Mouse (Mus musculus): ENCODE results near the gene Lmf1. TPM values are rescaled to one million over a fixed set of nuclear protein-coding genes. Genes with fewer than 3 reads are reported as not detected.

Lmf1 gene
- total and polyA plus RNA-seq, 2 experiments from 2014 or later = 19.8 to 27.6 TPM

DNA sequence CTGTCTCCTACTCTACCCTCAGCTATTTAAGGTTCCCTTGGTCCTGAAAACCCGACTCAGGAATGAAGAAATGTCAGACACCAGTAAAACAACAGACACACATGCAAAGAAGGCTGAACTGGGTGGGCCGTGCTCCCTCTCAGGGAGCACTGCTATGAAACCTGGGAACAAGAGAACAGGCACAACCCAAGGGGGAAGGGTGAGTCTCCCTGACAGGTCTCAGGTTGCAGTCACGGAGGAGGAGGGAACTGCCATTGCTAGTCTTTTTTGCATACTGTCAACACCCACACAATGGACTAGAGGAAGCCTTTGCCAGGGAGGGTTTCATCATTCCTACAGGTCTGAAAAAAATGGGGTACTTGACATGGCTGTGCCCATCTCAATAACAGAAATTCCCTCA, 31.9 kb upstream of the Lmf1 start:
- H3K4me3 ChIP-seq (ENCODE audit: low read depth, low read length) = no peak overlapping the region
- no peaks in the 10 kb centered on the region for H3K4me1 ChIP-seq (ENCODE audit: insufficient read depth, low read length)
- H3K9me3 ChIP-seq (ENCODE audit: low read length) = no peaks in the 10 kb centered on the region
- no peak overlapping the region for H3K9ac ChIP-seq (replicated peaks; ENCODE audit: low read length, poor library complexity, severe bottlenecking)
- ATAC-seq (ENCODE audit: low FRiP score) (no peak), DNase-seq (ENCODE audit: low spot score) (no peak)
- H3K27ac ChIP-seq (ENCODE audit: low read depth, low read length) = no peak overlapping the region
- H3K4me2 ChIP-seq (ENCODE audit: low read depth, low read length, poor library complexity, severe bottlenecking) = no peak overlapping the region
- 40% methylated on average over 3 of the region's 3 CpGs for WGBS
- no peaks in the 10 kb centered on the region for H3K27me3 ChIP-seq (ENCODE audit: insufficient read depth, low read length)
- no peaks in the 10 kb centered on the region for H3K36me3 ChIP-seq (ENCODE audit: insufficient read depth, low read length)
- TF ChIP-seq CTCF (IDR thresholded peaks at IDR 0.05) = no peak

DNA sequence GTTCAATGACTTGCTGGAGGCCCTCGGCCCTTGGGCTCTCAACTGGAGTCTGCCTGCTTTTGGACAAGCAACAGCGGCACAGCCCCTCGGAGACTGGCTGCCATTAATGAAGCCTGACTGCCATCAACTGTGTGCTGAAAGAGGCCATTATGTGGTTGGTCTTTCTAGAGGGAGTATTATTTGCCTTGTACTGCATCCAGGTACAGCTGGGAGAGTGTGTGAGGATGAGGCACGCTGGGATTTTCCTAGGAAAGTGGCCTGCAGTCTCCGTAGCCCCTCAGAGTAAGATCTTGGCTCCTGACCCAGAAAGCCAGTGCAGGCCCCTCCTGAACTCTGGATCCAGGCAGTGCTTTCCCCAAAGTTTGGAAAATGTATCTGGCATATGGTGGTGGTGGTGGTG, 28.9 kb upstream of the Lmf1 start:
- Histone ChIP-seq H3K9ac (replicated peaks; ENCODE audit: low read length, poor library complexity, severe bottlenecking) (no peak overlapping the region), H3K9me3 (ENCODE audit: low read length) (no peaks in the 10 kb centered on the region), H3K4me3 (ENCODE audit: low read depth, low read length) (no peak overlapping the region), H3K4me1 (ENCODE audit: insufficient read depth, low read length) (no peaks in the 10 kb centered on the region), H3K36me3 (ENCODE audit: insufficient read depth, low read length) (no peaks in the 10 kb centered on the region), H3K27ac (ENCODE audit: low read depth, low read length) (no peak overlapping the region), H3K4me2 (ENCODE audit: low read depth, low read length, poor library complexity, severe bottlenecking) (no peak overlapping the region), H3K27me3 (ENCODE audit: insufficient read depth, low read length) (no peaks in the 10 kb centered on the region)
- no peak for DNase-seq (ENCODE audit: low spot score)
- no peak for ATAC-seq (ENCODE audit: low FRiP score)
- no peak for TF ChIP-seq CTCF (IDR thresholded peaks at IDR 0.05)
- 87% methylated on average over 5 of the region's 5 CpGs for WGBS

DNA sequence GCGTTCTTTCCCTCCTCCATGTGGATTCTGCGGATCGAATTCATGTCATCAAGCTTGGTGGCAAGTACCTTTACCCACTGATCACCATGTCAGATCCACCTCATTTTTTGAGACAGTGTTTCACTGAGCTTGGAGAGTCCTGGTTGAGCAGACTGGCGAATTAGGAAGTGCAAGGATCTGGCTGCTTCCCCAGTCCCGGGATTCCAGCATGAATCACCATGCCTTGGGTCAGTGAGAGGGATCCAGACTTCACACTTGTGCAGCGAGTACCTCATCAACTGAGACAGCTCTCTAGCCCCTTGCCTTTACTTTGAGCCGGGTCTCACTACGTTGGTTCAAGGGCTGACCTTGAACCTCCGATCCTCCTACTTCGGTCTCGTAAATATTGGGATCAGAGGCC, 27.6 kb upstream of the Lmf1 start:
- Histone ChIP-seq H3K4me3 (ENCODE audit: low read depth, low read length) (no peak overlapping the region), H3K27me3 (ENCODE audit: insufficient read depth, low read length) (no peaks in the 10 kb centered on the region), H3K27ac (ENCODE audit: low read depth, low read length) (no peak overlapping the region), H3K4me1 (ENCODE audit: insufficient read depth, low read length) (peaks cover 7% of the 10 kb centered on the region; the same call in 1 of the 2 replicates), H3K4me2 (ENCODE audit: low read depth, low read length, poor library complexity, severe bottlenecking) (no peak overlapping the region), H3K9me3 (ENCODE audit: low read length) (no peaks in the 10 kb centered on the region), H3K9ac (replicated peaks; ENCODE audit: low read length, poor library complexity, severe bottlenecking) (no peak overlapping the region), H3K36me3 (ENCODE audit: insufficient read depth, low read length) (no peaks in the 10 kb centered on the region)
- 92% methylated on average over 11 of the region's 11 CpGs for WGBS
- no peak for ATAC-seq (ENCODE audit: low FRiP score)
- no peak for TF ChIP-seq CTCF (IDR thresholded peaks at IDR 0.05)
- no peak for DNase-seq (ENCODE audit: low spot score)

DNA sequence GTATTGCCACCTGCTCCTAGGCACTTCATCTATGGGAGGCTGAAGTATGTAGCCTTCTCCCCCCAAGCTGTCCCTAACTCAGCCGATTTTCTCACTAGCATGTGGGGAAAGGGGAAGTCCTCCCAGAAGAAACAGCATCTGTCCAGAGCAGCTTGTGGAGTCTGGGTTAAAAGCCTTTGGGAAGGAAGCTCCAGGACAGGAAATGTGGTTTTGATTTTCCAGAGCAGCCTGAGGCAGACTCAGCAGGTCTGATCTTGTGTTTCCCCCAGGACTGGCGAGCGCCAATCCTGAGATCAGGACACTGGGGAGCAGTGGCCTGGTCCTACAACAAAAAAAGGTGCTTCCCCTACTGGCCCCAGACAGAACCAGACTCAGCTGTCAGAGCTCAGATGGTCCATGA, 23.7 kb upstream of the Lmf1 start:
- WGBS = 68% methylated on average over 3 of the region's 3 CpGs
- H3K27ac ChIP-seq (ENCODE audit: low read depth, low read length) = peak overlapping the region; percentile 28; the same call in 1 of the 2 replicates
- no peak overlapping the region for H3K9ac ChIP-seq (replicated peaks; ENCODE audit: low read length, poor library complexity, severe bottlenecking)

DNA sequence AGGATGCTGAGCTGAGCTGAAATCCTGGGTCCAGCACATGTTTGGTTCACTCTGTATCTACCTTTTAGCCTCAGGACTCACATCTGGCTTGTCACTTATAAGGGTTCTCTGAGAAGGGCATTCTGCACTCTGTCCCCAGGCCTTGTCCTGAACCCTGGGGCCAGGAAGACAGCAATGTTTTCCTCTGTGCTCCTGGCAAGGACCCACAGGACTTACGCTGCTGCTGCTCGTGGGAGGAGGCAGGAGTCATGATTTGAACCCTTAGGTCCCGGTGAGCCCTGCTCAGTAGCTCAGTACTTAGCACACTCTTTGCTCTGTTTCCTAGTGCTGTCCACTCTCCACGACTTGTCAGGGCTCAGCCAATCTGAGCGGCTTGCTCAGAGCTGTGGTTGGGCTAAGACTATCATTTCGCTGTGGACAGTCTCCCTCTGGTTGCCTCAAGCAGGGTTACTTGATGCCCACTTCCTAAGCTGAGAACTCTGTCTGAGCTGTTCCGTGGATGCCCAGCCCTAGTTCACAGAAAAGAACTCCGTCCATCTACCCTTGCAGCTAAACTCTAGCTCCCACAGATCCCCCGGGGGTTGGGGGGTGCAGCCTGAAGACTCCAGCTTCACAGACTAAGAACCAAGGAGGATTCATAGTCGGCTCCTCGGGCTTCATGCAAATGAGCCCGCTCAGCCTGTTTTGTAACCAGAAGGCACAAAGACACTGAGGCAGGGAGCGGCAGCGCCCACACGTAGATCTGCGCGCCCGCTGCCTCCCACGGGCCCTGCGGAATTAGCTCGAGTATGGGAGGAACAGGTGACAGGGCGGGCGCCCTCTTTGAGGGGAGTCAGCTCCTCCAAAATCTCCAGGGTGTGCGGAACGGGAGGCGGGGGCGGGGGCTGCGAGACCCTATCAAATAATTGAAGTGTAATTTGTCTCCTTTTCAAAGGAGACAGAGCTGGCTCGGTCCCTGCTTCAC, 22.9 kb upstream of the Lmf1 start:
- DNase-seq (ENCODE audit: low spot score) (peak; percentile 52), ATAC-seq (ENCODE audit: low FRiP score) (peak; percentile 47; the same call in 1 of the 2 replicates)
- no peak for TF ChIP-seq CTCF (IDR thresholded peaks at IDR 0.05)
- Histone ChIP-seq H3K27ac (ENCODE audit: low read depth, low read length) (peak overlapping the region; percentile 52), H3K36me3 (ENCODE audit: insufficient read depth, low read length) (no peaks in the 10 kb centered on the region), H3K4me3 (ENCODE audit: low read depth, low read length) (peak overlapping the region; percentile 17; the same call in 1 of the 2 replicates), H3K9ac (replicated peaks; ENCODE audit: low read length, poor library complexity, severe bottlenecking) (peak overlapping the region; percentile 39), H3K9me3 (ENCODE audit: low read length) (no peaks in the 10 kb centered on the region), H3K27me3 (ENCODE audit: insufficient read depth, low read length) (no peaks in the 10 kb centered on the region), H3K4me1 (ENCODE audit: insufficient read depth, low read length) (peaks cover 15% of the 10 kb centered on the region), H3K4me2 (ENCODE audit: low read depth, low read length, poor library complexity, severe bottlenecking) (peak overlapping the region; percentile 47)
- 7% methylated on average over 29 of the region's 29 CpGs for WGBS

More for the DNA sequence above, 23.7 kb upstream of the Lmf1 start:
- Histone ChIP-seq H3K9me3 (ENCODE audit: low read length) (no peaks in the 10 kb centered on the region), H3K4me2 (ENCODE audit: low read depth, low read length, poor library complexity, severe bottlenecking) (no peak overlapping the region), H3K27me3 (ENCODE audit: insufficient read depth, low read length) (no peaks in the 10 kb centered on the region), H3K36me3 (ENCODE audit: insufficient read depth, low read length) (no peaks in the 10 kb centered on the region), H3K4me1 (ENCODE audit: insufficient read depth, low read length) (peaks cover 15% of the 10 kb centered on the region), H3K4me3 (ENCODE audit: low read depth, low read length) (no peak overlapping the region)
- DNase-seq (ENCODE audit: low spot score) (no peak), ATAC-seq (ENCODE audit: low FRiP score) (no peak)
- no peak for TF ChIP-seq CTCF (IDR thresholded peaks at IDR 0.05)

All from midbrain, postnatal 0 days (tissue).